ENCODE assay signal across 10 mouse cellular contexts in genomic region chr15:100188542-100188941, GRCm38 (mm10). TPM values are rescaled to one million over a fixed set of nuclear protein-coding genes. Genes with fewer than 3 reads are reported as not detected.
A peak's percentile ranks its signal among the peaks of the same experiment; 100 is the strongest.
DNase-seq lines count a peak whose midpoint lies in the region; ATAC-seq and TF ChIP-seq lines count a peak whose summit lies in the region.
"Had no signal": no experiment of that assay in that cellular context is flagged by ENCODE, and none has a peak within 500 bp of the region (broad histone marks: within the 10 kb centered on the region; RNA-seq: fewer than 3 reads in every experiment).

No protein-coding gene starts in this region.

- peak; percentile 59 for TF ChIP-seq CTCF in heart, adult 2 months (IDR thresholded peaks at IDR 0.05)
- TF ChIP-seq CTCF in lung, postnatal 0 days (IDR thresholded peaks at IDR 0.05), result peak; percentile 52

- ATAC-seq in lung, postnatal 0 days, result no peak

- TF ChIP-seq POLR2A in heart, adult 2 months (IDR thresholded peaks at IDR 0.05; ENCODE audit: insufficient read depth, low read depth, low read length), result no peak

- TF ChIP-seq EP300 in heart, adult 2 months (IDR thresholded peaks at IDR 0.05; ENCODE audit: insufficient read depth, low read depth, low read length), result no peak
- no peak for TF ChIP-seq EP300 in lung, postnatal 0 days (IDR thresholded peaks at IDR 0.05)

- no peak overlapping the region for H3K27ac ChIP-seq in heart, adult 2 months
- no peak overlapping the region for H3K27ac ChIP-seq in lung, postnatal 0 days (ENCODE audit: low read length)

- WGBS in heart, adult 2 months, result 96% methylated on average over 5 of the region's 5 CpGs
- WGBS in lung, postnatal 0 days, result 73% methylated on average over 5 of the region's 5 CpGs

- H3K9me3 ChIP-seq in lung, postnatal 0 days (ENCODE audit: low read length), result no peaks in the 10 kb centered on the region

- H3K9ac ChIP-seq in heart, adult 2 months (ENCODE audit: low read depth, low read length), result no peak overlapping the region
- H3K9ac ChIP-seq in lung, postnatal 0 days (replicated peaks; ENCODE audit: low read depth), result no peak overlapping the region

- H3K36me3 ChIP-seq in heart, adult 2 months (ENCODE audit: control insufficient read depth, insufficient read depth, low read length), result no peaks in the 10 kb centered on the region
- H3K36me3 ChIP-seq in lung, postnatal 0 days (ENCODE audit: insufficient read depth, low read length), result peaks cover 45% of the 10 kb centered on the region
- H3K36me3 ChIP-seq in splenic B cell, adult 2 months (ENCODE audit: control insufficient read depth, insufficient read depth, low read length, poor library complexity, severe bottlenecking), result peaks cover 17% of the 10 kb centered on the region

- H3K4me1 ChIP-seq in heart, adult 2 months (ENCODE audit: control insufficient read depth, insufficient read depth, low read length), result no peaks in the 10 kb centered on the region
- H3K4me1 ChIP-seq in lung, postnatal 0 days (ENCODE audit: insufficient read depth, low read depth, low read length), result no peaks in the 10 kb centered on the region

- H3K27me3 ChIP-seq in heart, adult 2 months (ENCODE audit: control insufficient read depth, insufficient read depth, low read length), result no peaks in the 10 kb centered on the region
- H3K27me3 ChIP-seq in lung, postnatal 0 days (replicated peaks; ENCODE audit: insufficient read depth, low read length), result no peaks in the 10 kb centered on the region
- H3K27me3 ChIP-seq in splenic B cell, adult 2 months (ENCODE audit: control insufficient read depth, insufficient read depth, low read length, poor library complexity, severe bottlenecking), result no peaks in the 10 kb centered on the region

- no peak overlapping the region for H3K4me3 ChIP-seq in heart, adult 2 months
- no peak overlapping the region for H3K4me3 ChIP-seq in lung, postnatal 0 days (ENCODE audit: low read depth, low read length)

- intact Hi-C loops in heart, adult 2 months (cut with DNase I), result no loop called here
- intact Hi-C loops in heart, postnatal 10 days (cut with DNase I), result loop anchor here (5.0 kb wide), 1 partner anchor 166 kb away; no protein-coding TSS in a partner anchor
- intact Hi-C loops in heart, postnatal 14 days (cut with DNase I), result no loop called here

- no peak overlapping the region for H3K4me2 ChIP-seq in lung, postnatal 0 days (replicated peaks; ENCODE audit: low read depth, low read length)

- DNase-seq in heart, adult 2 months, result no peak
- no peak for DNase-seq in heart, postnatal 10 days
- DNase-seq in lung, postnatal 0 days (ENCODE audit: low spot score), result no peak
- DNase-seq in lung, postnatal 4 days, result no peak
- peak; percentile 51 for DNase-seq in ZHBTc4 (ENCODE audit: low read depth, low spot score)
- DNase-seq in splenic B cell, adult 2 months (ENCODE audit: low read depth, low spot score), result peak; percentile 39
- DNase-seq in heart, postnatal 14 days, result no peak
- DNase-seq in adrenal gland, postnatal 10 days, result no peak
- DNase-seq: gastrocnemius, postnatal 10 days; layer of hippocampus, adult 9-11 months had no signal

- no peaks in the 10 kb centered on the region for H3K79me2 ChIP-seq in heart, adult 2 months (replicated peaks; ENCODE audit: control insufficient read depth, insufficient read depth, low read length)

RNA-seq across cellular contexts. Expression of gene Atf1, which starts 39.1 kb away (rescaled TPM):
- 10 to 100 TPM; 50.7 to 53.9 TPM for total RNA-seq in heart, adult 2 months (2021)
- 54.2 and 59.7 TPM in 2 replicates for polyA plus RNA-seq in heart, adult 2 months (2012; rRNA removed)
- total RNA-seq in heart, postnatal 10 days (2021), result 10 to 100 TPM; 45.8 to 52.5 TPM
- polyA plus RNA-seq in lung, postnatal 0 days (2015; fragmentation: Nextera tagmentation; extraction: Ambion mirVana), result 28.3 and 35.3 TPM in 2 replicates
- 10 to 100 TPM; 44.0 to 48.4 TPM for total RNA-seq in heart, postnatal 14 days (2021)
- total RNA-seq in adrenal gland, postnatal 10 days (2021), result 10 to 100 TPM; 49.6 to 56.3 TPM

Comparison
In these comparisons a context has a peak if more than half of its experiments do, and no peak if none do; other contexts are left out.
1. DNase-seq: peak in ZHBTc4 (single experiment) and splenic B cell, adult 2 months (single experiment); none in heart, adult 2 months (0 of 2), heart, postnatal 10 days (0 of 2), lung, postnatal 0 days (single experiment), lung, postnatal 4 days (0 of 2), heart, postnatal 14 days (0 of 2) and adrenal gland, postnatal 10 days (single experiment).